ENCODE assay signal across 15 mouse cellular contexts in genomic region chr2:137308116-137308515, GRCm38 (mm10).
"Had no signal": no experiment of that assay in that cellular context is flagged by ENCODE, and none has a peak within 500 bp of the region (broad histone marks: within the 10 kb centered on the region; RNA-seq: fewer than 3 reads in every experiment).

No protein-coding gene starts in this region.

- H3K4me1 ChIP-seq: midbrain, embryonic 13.5 days; neural tube, embryonic 12.5 days had no signal

- H3K4me2 ChIP-seq: limb, embryonic 13.5 days; midbrain, embryonic 13.5 days; neural tube, embryonic 12.5 days had no signal

- H3K4me3 ChIP-seq: limb, embryonic 13.5 days; midbrain, embryonic 13.5 days; myocyte; neural tube, embryonic 12.5 days had no signal

- H3K36me3 ChIP-seq: limb, embryonic 13.5 days; midbrain, embryonic 13.5 days; neural tube, embryonic 12.5 days had no signal

- ATAC-seq: intestine, postnatal 0 days; midbrain, embryonic 13.5 days had no signal

- DNase-seq: kidney, adult 8-10 months; kidney, postnatal 10 days; layer of hippocampus, adult 9-11 months; layer of hippocampus, postnatal 36 days; lung, adult 18-20 months; right cerebral cortex, postnatal 4 days; spleen, adult 18-20 months; thymus, adult 2 months; thymus, postnatal 25 days had no signal

- H3K27ac ChIP-seq: limb, embryonic 13.5 days; liver, embryonic 14.5 days; midbrain, embryonic 13.5 days; neural tube, embryonic 12.5 days had no signal

- H3K9me3 ChIP-seq: limb, embryonic 13.5 days; midbrain, embryonic 13.5 days; neural tube, embryonic 12.5 days had no signal

- H3K27me3 ChIP-seq: limb, embryonic 13.5 days; midbrain, embryonic 13.5 days; neural tube, embryonic 12.5 days had no signal

- H3K9ac ChIP-seq: limb, embryonic 13.5 days; liver, embryonic 14.5 days; midbrain, embryonic 13.5 days; neural tube, embryonic 12.5 days had no signal
